Mouse (Mus musculus) myocyte (in vitro differentiated cells): ENCODE measurements around the gene Rhbdf2. TPM values are rescaled to one million over a fixed set of nuclear protein-coding genes. Genes with fewer than 3 reads are reported as not detected.

Experiments
- H3K27me3 ChIP-seq: one replicate; pipeline ENCODE4 v1.6.1; 2011; ENCODE audit not compliant: control insufficient read depth, insufficient read depth, insufficient read length
- H3K36me3 ChIP-seq: one replicate; pipeline ENCODE4 v1.6.1; 2011; ENCODE audit not compliant: control insufficient read depth, insufficient read depth
- H3K4me2 ChIP-seq: one replicate; pipeline ENCODE4 v1.6.1; 2011; ENCODE audit warnings: low read depth, control low read depth
- H3K4me3 ChIP-seq: one replicate; pipeline ENCODE4 v1.5.1; 2011; ENCODE audit warnings: mild to moderate bottlenecking, control low read depth, moderate library complexity
- H3K79me2 ChIP-seq: one replicate; pipeline ENCODE4 v1.6.1; 2011; ENCODE audit not compliant: control insufficient read depth, insufficient read depth
- H3ac ChIP-seq: one replicate; pipeline ENCODE4 v1.6.1; 2011; ENCODE audit not compliant: control insufficient read depth, insufficient read length
- CEBPB ChIP-seq: IDR thresholded peaks from 2 replicates; pipeline ENCODE4 v1.6.1; 2011; ENCODE audit warnings: mild to moderate bottlenecking, moderate library complexity; ENCODE audit not compliant: poor library complexity, insufficient read depth, severe bottlenecking
- E2F4 ChIP-seq: IDR thresholded peaks from one replicate; pipeline ENCODE4 v1.6.1; 2011; ENCODE audit warnings: mild to moderate bottlenecking, control low read depth, moderate library complexity; ENCODE audit not compliant: insufficient read depth
- MAX ChIP-seq: IDR thresholded peaks from one replicate; pipeline ENCODE4 v1.6.1; 2011; ENCODE audit warnings: low read depth, mild to moderate bottlenecking, control low read depth
- MYOD1 ChIP-seq, 3 experiments: IDR thresholded peaks; one replicate each; pipeline ENCODE4 v1.6.1; 2011; ENCODE audit warnings: control low read depth in 2 of 3, low read depth in 2 of 3, mild to moderate bottlenecking in 2 of 3, moderate library complexity in 1 of 3; ENCODE audit not compliant: insufficient read length in 2 of 3, control insufficient read depth in 1 of 3
- MYOG ChIP-seq, 3 experiments: IDR thresholded peaks; one replicate each; pipeline ENCODE4 v1.6.1; 2011; ENCODE audit warnings: control low read depth in 2 of 3, low read depth in 2 of 3, mild to moderate bottlenecking in 2 of 3; ENCODE audit not compliant: insufficient read length in 2 of 3, control insufficient read depth in 1 of 3, insufficient read depth in 1 of 3
- POLR2A ChIP-seq: IDR thresholded peaks from one replicate; pipeline ENCODE4 v1.6.1; 2011; ENCODE audit warnings: low read depth, mild to moderate bottlenecking, control low read depth, moderate library complexity; ENCODE audit not compliant: insufficient read length
- POLR2AphosphoS2 ChIP-seq: IDR thresholded peaks from one replicate; pipeline ENCODE4 v1.6.1; 2011; ENCODE audit warnings: low read depth, control low read depth; ENCODE audit not compliant: insufficient read length
- REST ChIP-seq: IDR thresholded peaks from one replicate; pipeline ENCODE4 v1.6.1; 2011; ENCODE audit warnings: mild to moderate bottlenecking, control low read depth, moderate library complexity; ENCODE audit not compliant: insufficient read depth, insufficient read length
- SRF ChIP-seq: IDR thresholded peaks from one replicate; pipeline ENCODE4 v1.6.1; 2011; ENCODE audit warnings: low read depth; ENCODE audit not compliant: control insufficient read depth, insufficient read length
- TCF12 ChIP-seq: IDR thresholded peaks from one replicate; pipeline ENCODE4 v1.6.1; 2011; ENCODE audit warnings: mild to moderate bottlenecking, control low read depth; ENCODE audit not compliant: poor library complexity, insufficient read depth, severe bottlenecking
- TCF3 ChIP-seq: IDR thresholded peaks from one replicate; pipeline ENCODE4 v1.6.1; 2011; ENCODE audit warnings: low read depth, control low read depth; ENCODE audit not compliant: insufficient read length
- USF1 ChIP-seq: IDR thresholded peaks from one replicate; pipeline ENCODE4 v1.6.1; 2011; ENCODE audit warnings: low read depth, mild to moderate bottlenecking, control low read depth, moderate library complexity
- polyA plus RNA-seq: library from polyadenylated mRNA; unstranded; fragments of >200 nt; fragmentation: generic; extraction: Trizol; gene quantifications from one replicate; pipeline ENCODE4 v1.2.1, GENCODE M21; 2012; ENCODE audit warnings: missing spikeins

The Rhbdf2 gene
- polyA plus RNA-seq, 1 experiment: 16.2 TPM

DNA sequence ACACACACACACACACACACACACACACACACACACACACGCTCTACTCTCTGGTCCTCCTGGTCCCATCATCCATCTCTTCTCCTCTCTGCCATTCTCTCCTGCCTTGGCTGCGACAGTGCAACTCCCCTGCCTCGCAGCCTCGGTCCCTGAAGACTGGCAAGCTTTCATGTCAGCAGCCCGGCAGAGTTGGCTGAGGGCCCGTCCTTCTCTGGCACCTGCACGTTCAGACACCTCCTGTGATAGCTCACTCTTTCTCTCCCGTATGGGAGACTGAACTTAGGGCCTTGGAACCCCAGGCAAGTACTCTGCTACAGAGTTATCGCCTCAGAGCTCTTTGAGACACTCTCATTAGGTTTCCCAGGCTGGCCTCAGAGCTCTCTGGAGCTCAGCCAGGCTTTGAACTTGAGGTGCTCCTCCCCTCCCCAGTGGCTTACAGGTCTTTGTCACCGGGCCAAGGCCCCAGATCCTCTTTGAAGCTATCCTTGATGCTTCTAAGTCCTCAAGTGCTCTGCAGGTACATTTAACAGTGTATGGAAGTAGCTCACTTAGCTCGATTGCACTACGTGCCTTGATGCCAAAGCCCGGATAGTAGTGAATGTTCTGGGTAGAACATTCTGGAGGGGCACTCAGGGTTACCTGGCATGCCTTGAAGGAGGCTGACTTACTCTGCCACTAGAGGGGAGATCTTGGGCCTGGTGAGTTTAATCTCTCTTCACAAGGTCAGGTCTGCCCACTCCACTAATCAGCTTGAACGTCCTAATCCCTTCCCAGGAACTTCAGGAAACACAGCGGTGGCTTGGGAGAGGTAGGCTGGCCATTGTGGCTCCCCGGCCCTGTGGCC, 29.8 kb upstream of the Rhbdf2 start:
- Histone ChIP-seq H3K4me2 (peak overlapping the region; percentile 81), H3K79me2 (no peaks in the 10 kb centered on the region), H3K36me3 (no peaks in the 10 kb centered on the region), H3K4me3 (peak overlapping the region; percentile 8), H3ac (no peak overlapping the region), H3K27me3 (peaks cover 6% of the 10 kb centered on the region)
- no peak for TF ChIP-seq E2F4
- no peak for TF ChIP-seq MAX
- TF ChIP-seq TCF12: no peak
- no peak for TF ChIP-seq SRF
- TF ChIP-seq CEBPB: no peak
- no peak for TF ChIP-seq TCF3
- TF ChIP-seq USF1: no peak
- no peak for TF ChIP-seq MYOD1 (IDR thresholded peaks at IDR 0.05; ENCODE audit: control insufficient read depth in 1 of 3, insufficient read length in 2 of 3, low read depth in 2 of 3)
- TF ChIP-seq POLR2A: no peak
- no peak for TF ChIP-seq MYOG (IDR thresholded peaks at IDR 0.05; ENCODE audit: control insufficient read depth in 1 of 3, insufficient read depth in 1 of 3, insufficient read length in 2 of 3, low read depth in 2 of 3)
- no peak for TF ChIP-seq REST
- TF ChIP-seq POLR2AphosphoS2: no peak

DNA sequence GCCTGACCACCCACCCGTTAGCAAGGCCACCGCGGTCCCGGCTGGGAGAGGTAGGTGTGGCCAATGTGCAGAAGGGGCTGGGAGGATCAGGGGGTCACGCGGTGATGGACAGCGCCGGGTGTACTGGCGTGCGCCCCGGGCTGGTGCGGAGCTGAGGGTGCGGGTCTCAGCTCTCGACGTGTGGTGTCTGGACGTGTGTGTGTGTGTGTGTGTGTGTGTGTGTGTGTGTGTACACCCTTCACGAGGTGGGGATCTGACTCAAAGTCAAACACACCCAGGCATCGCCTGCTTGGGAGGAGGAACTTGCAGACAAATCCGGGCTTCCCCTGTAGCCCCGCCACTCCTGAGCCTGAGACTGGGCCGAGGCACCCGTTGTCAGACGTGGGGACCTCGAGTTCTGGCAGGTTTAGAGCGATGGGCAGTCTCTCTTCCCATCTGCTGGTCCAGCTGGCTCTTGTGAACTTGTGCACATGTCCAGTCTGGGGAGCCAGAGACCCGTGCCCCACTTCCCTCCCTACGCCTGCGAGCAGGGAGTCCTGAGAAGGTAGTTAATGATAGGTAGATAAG, 27.5 kb upstream of the Rhbdf2 start, which contains the start of gene Cygb:
Cygb (minus strand) TSS at position 59 of the 567 bp plus-strand sequence.
- H3K27me3 ChIP-seq: peaks cover 6% of the 10 kb centered on the region
- no peak for TF ChIP-seq TCF3
- TF ChIP-seq MYOD1 (IDR thresholded peaks at IDR 0.05; ENCODE audit: control insufficient read depth in 1 of 3, insufficient read length in 2 of 3, low read depth in 2 of 3): peak in 2 of 3 experiments; percentile 89 to 96
- H3ac ChIP-seq: peak within 1 kb of the TSS; percentile 2
- no peaks in the 10 kb centered on the region for H3K36me3 ChIP-seq
- no peak within 1 kb of the TSS for H3K4me3 ChIP-seq
- peak within 1 kb of the TSS; percentile 73 for H3K4me2 ChIP-seq
- H3K79me2 ChIP-seq: no peaks in the 10 kb centered on the region

- TF ChIP-seq MAX: no peak
- no peak for TF ChIP-seq POLR2AphosphoS2
- no peak for TF ChIP-seq SRF
- TF ChIP-seq TCF12: no peak
- no peak for TF ChIP-seq CEBPB
- no peak for TF ChIP-seq TCF3
- no peak for TF ChIP-seq MYOG (IDR thresholded peaks at IDR 0.05; ENCODE audit: control insufficient read depth in 1 of 3, insufficient read depth in 1 of 3, insufficient read length in 2 of 3, low read depth in 2 of 3)
- no peak for TF ChIP-seq POLR2A
- Histone ChIP-seq H3K4me3 (no peak overlapping the region), H3K79me2 (no peaks in the 10 kb centered on the region)
These were observed 26.9 kb upstream of the Rhbdf2 start for GRCm38 (mm10) chr11:116653709-116654221.

GRCm38 (mm10) chr11:116653234-116653633, 26.4 kb upstream of the Rhbdf2 start, which contains the start of gene Prcd:
Gene Prcd, plus strand, starts transcription at chr11:116653534.
- peak within 1 kb of the TSS; percentile 2 for H3ac ChIP-seq
- peak within 1 kb of the TSS; percentile 73 for H3K4me2 ChIP-seq
- no peaks in the 10 kb centered on the region for H3K79me2 ChIP-seq
- H3K4me3 ChIP-seq: no peak within 1 kb of the TSS
- H3K27me3 ChIP-seq: peaks cover 6% of the 10 kb centered on the region
- H3K36me3 ChIP-seq: no peaks in the 10 kb centered on the region
- TF ChIP-seq CEBPB (no peak), TCF12 (no peak), MYOG (IDR thresholded peaks at IDR 0.05; ENCODE audit: control insufficient read depth in 1 of 3, insufficient read depth in 1 of 3, insufficient read length in 2 of 3, low read depth in 2 of 3) (no peak), MYOD1 (IDR thresholded peaks at IDR 0.05; ENCODE audit: control insufficient read depth in 1 of 3, insufficient read length in 2 of 3, low read depth in 2 of 3) (no peak), E2F4 (no peak), SRF (no peak), USF1 (no peak), POLR2AphosphoS2 (no peak), REST (no peak), POLR2A (no peak), MAX (no peak), TCF3 (no peak)

More at GRCm38 (mm10) chr11:116653709-116654221, 26.9 kb upstream of the Rhbdf2 start:
- no peaks in the 10 kb centered on the region for H3K36me3 ChIP-seq
- H3K4me2 ChIP-seq: peak overlapping the region; percentile 73
- H3ac ChIP-seq: peak overlapping the region; percentile 2
- peaks cover 6% of the 10 kb centered on the region for H3K27me3 ChIP-seq
